Mouse (Mus musculus) spleen, postnatal 36 days (tissue): ENCODE data around the gene Ktn1.

Experiments
- DNase-seq, 2 experiments: peaks; one replicate each; pipeline ENCODE4 v3.0.0; 2022; ENCODE audit warnings: low spot score in 2 of 2, mixed read lengths in 1 of 2

Ktn1 gene

GRCm38 (mm10) chr14:47754253-47754897 lies 106.1 kb downstream of the Ktn1 start:
- no peak for DNase-seq

GRCm38 (mm10) chr14:47756411-47757065 lies 108.3 kb downstream of the Ktn1 start:
- no peak for DNase-seq

GRCm38 (mm10) chr14:47765192-47765591 lies 116.9 kb downstream of the Ktn1 start:
- no peak for DNase-seq

- DNase-seq: no peak
Observed at GRCm38 (mm10) chr14:47765796-47766195, 117.5 kb downstream of the Ktn1 start.

- DNase-seq: no peak
Observed at GRCm38 (mm10) chr14:47766373-47766772, 118.1 kb downstream of the Ktn1 start.

- no peak for DNase-seq
Observed at GRCm38 (mm10) chr14:47771496-47771895, 123.2 kb downstream of the Ktn1 start.

- DNase-seq: no peak
Observed at GRCm38 (mm10) chr14:47775543-47775942, 127.3 kb downstream of the Ktn1 start.

GRCm38 (mm10) chr14:47776260-47777035 lies 128.2 kb downstream of the Ktn1 start:
- DNase-seq: no peak

GRCm38 (mm10) chr14:47786112-47786511 lies 137.9 kb downstream of the Ktn1 start:
- DNase-seq: no peak
